Mouse (Mus musculus) right cerebral cortex, postnatal 4 days (tissue): ENCODE data around the gene Me3.
A peak's percentile ranks its signal among the peaks of the same experiment; 100 is the strongest.

Experiments used
- DNase-seq: peaks from one replicate; pipeline ENCODE4 v3.0.0-alpha.2; 2022

The Me3 gene

GRCm38 (mm10) chr7:89837841-89838240 is 205.6 kb downstream of the Me3 start:
- DNase-seq, result no peak

DNA sequence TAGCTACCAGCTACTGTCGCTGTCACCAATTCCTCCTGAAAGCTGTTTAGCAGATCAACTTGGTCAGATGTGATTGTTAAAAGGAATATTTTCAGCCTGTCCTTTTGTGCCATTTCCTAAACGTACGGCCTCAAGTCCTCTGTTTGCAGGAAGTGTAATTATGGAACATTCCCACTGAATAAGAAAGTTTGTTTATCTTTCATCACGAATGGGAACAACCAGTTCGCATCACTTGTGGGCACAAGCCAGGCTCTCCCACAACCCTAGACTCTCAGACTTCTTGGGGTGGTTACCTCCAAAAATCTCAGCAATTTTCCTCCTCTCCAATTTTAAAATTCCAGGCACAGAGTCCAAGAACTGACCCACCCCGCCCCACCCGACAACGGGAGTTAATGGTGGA is 207.5 kb downstream of the Me3 start:
- DNase-seq, result no peak

- peak; percentile 91 for DNase-seq
Observed at GRCm38 (mm10) chr7:89841670-89842403, 209.6 kb downstream of the Me3 start.

DNA sequence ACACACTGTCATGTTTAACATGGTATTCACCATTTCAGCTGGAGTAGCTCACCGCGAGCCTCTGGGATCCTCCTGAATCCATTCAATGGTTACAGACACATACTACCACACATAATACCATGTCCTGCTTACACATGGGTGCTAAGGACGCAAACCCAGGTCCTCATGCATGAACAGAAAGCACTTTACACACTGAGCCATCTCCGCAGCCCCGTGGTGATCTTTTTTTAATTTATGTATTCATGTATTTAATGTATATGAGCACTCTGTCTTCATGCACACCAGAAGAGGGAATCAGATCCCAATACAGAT is 210.2 kb downstream of the Me3 start:
- no peak for DNase-seq

GRCm38 (mm10) chr7:89843121-89843520 is 210.9 kb downstream of the Me3 start:
- no peak for DNase-seq

GRCm38 (mm10) chr7:89843533-89843932 is 211.3 kb downstream of the Me3 start:
- no peak for DNase-seq

DNA sequence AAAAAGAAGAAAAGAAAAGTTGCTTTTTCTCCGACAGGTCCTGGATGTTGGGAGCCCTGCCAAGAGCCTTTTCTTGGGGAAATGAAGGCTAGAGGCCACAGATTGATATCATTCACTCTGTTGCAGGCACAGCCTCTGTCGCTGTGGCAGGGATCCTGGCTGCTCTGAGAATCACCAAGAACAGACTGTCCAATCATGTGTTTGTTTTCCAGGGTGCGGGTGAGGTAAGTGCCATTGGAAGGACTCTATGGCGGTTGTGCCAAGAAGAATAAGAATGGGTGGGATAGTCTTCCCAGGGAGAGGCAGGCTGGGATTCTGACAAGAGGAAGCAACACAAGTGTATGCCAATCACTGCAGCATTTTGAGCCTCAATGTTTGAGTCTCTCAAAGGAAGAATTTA is 213.5 kb downstream of the Me3 start:
- DNase-seq, result no peak

- no peak for DNase-seq
Observed at GRCm38 (mm10) chr7:89850510-89850909, 218.3 kb downstream of the Me3 start.

DNA sequence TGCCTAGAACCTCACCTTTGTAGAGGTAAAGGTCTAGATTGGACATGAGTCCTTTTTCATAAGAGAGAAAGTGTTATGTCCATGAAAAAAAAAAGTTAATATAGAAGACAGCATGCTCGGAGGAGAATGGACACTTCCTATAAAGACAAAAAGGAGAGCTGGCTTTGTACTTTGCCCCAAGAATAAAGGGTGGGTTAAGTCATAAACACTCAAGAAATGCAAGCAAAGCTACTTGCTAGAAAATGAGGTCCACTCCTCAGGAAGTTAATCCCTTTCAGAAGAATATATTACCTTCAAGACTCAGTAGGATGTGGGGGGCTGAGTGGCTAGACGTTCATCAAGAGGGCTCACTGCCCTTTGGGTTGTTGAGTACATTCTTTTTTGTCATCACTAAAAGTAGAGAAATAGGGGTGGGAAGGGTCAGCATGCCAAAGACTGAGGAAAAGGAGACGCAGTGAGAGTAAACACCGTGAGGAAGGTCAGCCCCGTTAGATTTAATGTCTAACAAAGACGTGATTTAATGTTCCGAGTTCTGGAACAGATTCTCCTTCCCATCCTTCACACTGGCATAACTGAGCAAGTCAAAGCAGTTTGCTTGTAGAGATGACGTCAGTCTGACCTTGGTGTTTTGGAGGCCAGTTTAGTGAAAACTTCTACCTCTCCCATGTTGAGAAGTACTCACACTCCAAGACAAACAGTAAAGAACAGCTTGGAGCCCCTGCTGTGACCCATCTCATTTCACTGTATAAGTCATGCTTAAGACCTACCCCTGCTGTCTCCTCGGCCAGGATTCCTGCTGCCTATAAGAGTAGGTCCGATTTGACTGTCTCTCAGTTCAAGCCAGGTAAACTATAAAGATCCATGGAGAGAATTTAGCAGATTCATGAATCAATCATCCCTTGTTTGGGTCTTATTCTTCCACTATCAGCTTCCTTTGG is 220.2 kb downstream of the Me3 start:
- DNase-seq, result no peak

DNA sequence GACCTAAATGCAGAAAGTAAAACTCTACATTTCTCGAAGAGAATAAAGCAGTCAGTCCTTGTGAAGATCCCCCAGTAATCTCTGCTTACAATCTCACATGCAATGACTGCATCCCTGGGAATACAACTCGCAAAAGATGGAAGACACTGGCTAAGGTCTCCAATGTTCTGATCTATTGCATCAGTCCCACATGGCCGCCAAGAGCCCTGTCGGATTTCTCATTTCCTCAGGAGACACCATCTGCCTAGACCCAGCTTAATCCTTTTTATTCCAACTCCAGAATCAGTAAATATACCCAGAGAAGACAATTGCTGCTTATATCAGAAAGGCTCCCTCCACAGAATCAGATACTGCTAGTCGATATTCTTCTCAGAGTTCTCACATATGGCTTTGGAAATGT is 220.9 kb downstream of the Me3 start:
- no peak for DNase-seq

- DNase-seq, result no peak
Observed at GRCm38 (mm10) chr7:89855196-89855595, 223.0 kb downstream of the Me3 start.

DNA sequence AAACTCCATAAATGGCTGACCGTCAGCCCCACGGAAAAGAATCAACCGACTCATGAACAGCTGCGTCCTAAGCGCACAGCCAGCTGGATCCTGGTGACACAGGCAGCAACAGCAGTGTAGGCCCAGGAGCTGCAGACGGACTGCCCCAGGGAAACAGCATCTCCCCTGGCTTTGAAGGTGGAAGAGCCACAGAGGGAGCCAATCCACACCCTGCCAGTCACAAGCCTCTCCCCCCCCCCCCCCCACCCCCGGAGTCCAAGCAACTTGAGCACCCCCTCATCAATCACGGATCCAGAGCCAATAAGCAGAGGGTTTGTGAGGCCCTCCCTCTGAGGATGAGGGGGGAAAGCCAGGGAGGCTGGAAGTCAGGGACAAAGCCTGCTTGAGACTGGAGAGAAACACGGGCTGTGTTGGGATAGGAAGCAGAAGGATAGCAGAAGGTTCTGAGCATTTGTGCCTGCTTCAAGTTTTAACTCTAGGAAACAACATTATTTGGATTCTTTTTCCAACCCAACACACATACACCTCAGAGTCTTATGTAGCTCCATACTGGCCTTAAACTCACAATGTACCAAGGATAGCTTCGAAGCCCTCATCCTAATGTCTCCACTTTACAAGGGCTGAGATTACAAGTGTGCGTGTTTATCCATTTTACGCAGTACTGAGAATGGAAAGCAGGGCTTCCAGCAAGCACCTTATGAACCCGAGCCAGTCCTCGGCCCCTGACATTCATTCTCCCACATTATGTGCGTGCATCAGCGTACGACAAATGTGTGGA is 224.4 kb downstream of the Me3 start:
- DNase-seq, result no peak

DNA sequence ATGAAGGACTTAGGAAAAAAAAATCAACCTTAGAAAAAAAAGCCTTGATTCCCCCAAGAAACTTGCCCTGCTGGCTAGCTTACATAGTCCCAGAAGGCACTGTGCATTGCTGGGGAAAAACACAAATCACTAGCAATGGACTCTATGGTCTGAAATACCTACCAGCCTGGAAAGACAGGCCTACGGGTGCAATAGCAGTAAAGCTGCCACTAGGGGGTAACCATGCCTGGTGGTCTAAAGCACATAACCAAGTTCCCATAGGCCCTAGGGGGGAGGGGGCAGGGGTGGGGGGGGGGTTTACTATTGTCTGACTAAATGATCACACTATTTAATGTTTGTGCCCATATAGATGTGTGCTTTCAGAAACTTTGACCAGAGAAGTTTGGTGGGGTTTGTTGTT is 232.6 kb downstream of the Me3 start:
- no peak for DNase-seq

DNA sequence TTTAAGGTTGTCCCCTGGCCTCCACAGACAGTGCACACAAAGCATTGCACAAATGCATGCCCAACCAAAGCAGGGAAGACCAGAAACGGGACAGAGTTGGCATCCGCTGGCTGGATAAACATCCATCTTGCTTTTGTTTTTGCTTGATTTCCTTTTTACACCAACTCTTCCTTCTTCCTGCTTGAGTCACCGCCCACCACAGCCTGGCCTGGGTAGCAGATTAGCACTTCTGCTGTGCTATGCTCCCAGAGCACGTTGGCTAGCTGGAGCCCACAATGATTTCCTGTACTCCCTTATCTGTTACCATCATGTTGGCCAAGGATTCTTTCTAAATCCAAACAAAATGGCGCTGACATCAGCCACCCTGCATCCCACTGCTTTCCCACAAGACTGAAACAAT is 235.0 kb downstream of the Me3 start:
- DNase-seq, result no peak

- no peak for DNase-seq
Observed at GRCm38 (mm10) chr7:89879686-89880085, 247.5 kb downstream of the Me3 start.

GRCm38 (mm10) chr7:89884551-89884950 is 252.4 kb downstream of the Me3 start:
- no peak for DNase-seq

GRCm38 (mm10) chr7:89891412-89891811 is 259.2 kb downstream of the Me3 start:
- no peak for DNase-seq

- DNase-seq, result peak; percentile 11
Observed at GRCm38 (mm10) chr7:89891856-89892255, 259.7 kb downstream of the Me3 start.

DNA sequence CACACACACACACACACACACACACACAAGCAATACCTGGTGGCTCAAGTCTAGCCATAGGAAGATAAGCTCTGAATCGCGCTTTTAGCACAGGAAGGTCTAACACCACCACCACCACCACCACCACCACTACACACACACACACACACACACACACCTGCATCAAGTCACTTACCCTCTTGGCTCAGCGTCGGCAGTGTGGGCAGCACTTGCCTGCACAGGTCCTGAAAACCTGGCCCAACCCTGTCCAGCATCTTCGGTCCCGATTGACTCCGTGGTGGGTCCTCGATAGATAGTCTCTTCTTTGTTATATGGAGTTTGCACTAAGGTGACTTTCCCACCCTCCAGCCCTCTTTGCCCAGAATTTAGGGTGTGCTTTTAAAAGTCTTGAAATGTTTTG is 270.8 kb downstream of the Me3 start:
- no peak for DNase-seq

GRCm38 (mm10) chr7:89903442-89904343 is 271.5 kb downstream of the Me3 start, which contains the start of gene Ccdc81:
TSS of gene Ccdc81 (minus strand) at chr7:89903629.
- no peak for DNase-seq
